Mouse (Mus musculus) left cerebral cortex, adult 9 months (tissue): ENCODE data around the gene Tnfsf15.

Source experiments
- DNase-seq, 2 experiments: peaks; one replicate each; pipeline ENCODE4 v3.0.0; 2022; ENCODE audit warnings: low spot score in 2 of 2

Gene Tnfsf15

GRCm38 (mm10) chr4:63684412-63685252 lies 60.3 kb downstream of the Tnfsf15 start:
- no peak for DNase-seq

- DNase-seq = no peak
Measured at GRCm38 (mm10) chr4:63683716-63684115, 61.2 kb downstream of the Tnfsf15 start.

GRCm38 (mm10) chr4:63683056-63683455 lies 61.9 kb downstream of the Tnfsf15 start:
- DNase-seq = no peak

GRCm38 (mm10) chr4:63682441-63682840 lies 62.5 kb downstream of the Tnfsf15 start:
- no peak for DNase-seq

- no peak for DNase-seq
Measured at GRCm38 (mm10) chr4:63681557-63681956, 63.4 kb downstream of the Tnfsf15 start.
